Mouse (Mus musculus) kidney, adult 2 months (tissue): ENCODE measurements around the gene Zfp26.

Source experiments
- CTCF ChIP-seq: fragments of 200-500 bp; conservative IDR thresholded peaks from 2 replicates; pipeline ENCODE4 v1.5.1; 2011; ENCODE audit warnings: low read depth, mild to moderate bottlenecking, control low read depth, low read length, moderate library complexity, mixed read lengths; ENCODE audit not compliant: insufficient read depth, insufficient read length
- POLR2A ChIP-seq: fragments of 200-500 bp; IDR thresholded peaks from one replicate; pipeline ENCODE4 v1.6.1; 2011; ENCODE audit warnings: low read depth, low read length, control low read depth

GRCm38 (mm10) chr9:20453647-20454046 lies 6.3 kb downstream of the Zfp26 start:
- TF ChIP-seq CTCF (no peak), POLR2A (no peak)
